9 mouse cellular contexts compared by ENCODE assay signal in the genomic region with DNA sequence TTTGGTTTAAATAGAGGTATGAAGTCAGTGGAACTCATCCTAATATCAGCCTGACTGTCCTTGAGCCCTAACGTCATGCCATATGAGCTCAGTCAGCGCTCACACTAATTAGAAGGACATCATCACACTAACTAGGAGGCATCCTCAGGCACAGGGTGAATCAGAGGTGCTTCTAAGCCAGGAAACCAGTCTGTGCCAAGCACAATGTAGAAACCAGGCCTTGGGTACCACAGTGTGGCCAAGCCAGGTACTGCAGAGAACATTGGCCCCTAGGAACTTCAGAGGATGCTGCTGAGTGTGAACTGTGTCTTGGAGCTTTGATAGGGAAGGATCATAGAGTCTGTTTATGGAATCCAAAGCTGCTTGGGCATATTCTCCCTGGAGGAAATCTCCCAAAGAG. TPM values are rescaled to one million over a fixed set of nuclear protein-coding genes. Genes with fewer than 3 reads are reported as not detected.
A peak's percentile ranks its signal among the peaks of the same experiment; 100 is the strongest.
DNase-seq lines count a peak whose midpoint lies in the region; ATAC-seq and TF ChIP-seq lines count a peak whose summit lies in the region.
"Had no signal": no experiment of that assay in that cellular context is flagged by ENCODE, and none has a peak within 500 bp of the region (broad histone marks: within the 10 kb centered on the region; RNA-seq: fewer than 3 reads in every experiment).

No protein-coding gene starts in this region.

- peak; percentile 88 for DNase-seq in CD4-positive, CD25-positive, alpha-beta regulatory T cell, adult 2 months (ENCODE audit: low read depth, low spot score)
- peak; percentile 91 for DNase-seq in brain, adult 2 months (ENCODE audit: low read depth, low spot score)
- peak; percentile 71 for DNase-seq in forebrain, embryonic 10.5 days (ENCODE audit: extremely low spot score, low spot score)
- peak; percentile 81 for DNase-seq in kidney, postnatal 0 days (ENCODE audit: low spot score)
- peak; percentile 55 for DNase-seq in liver, adult 2 months (ENCODE audit: extremely low read depth, low read depth, low spot score)
- DNase-seq in natural killer cell, adult 2 months (ENCODE audit: low spot score in 2 of 2), result peak; percentile 63 to 69

- H3K9ac ChIP-seq in heart, embryonic 14.5 days (ENCODE audit: low read length), result no peak overlapping the region
- H3K9ac ChIP-seq in kidney, postnatal 0 days (ENCODE audit: low read depth, low read length), result no peak overlapping the region
- H3K9ac ChIP-seq in liver, adult 2 months (ENCODE audit: low read depth, low read length), result no peak overlapping the region
- H3K9ac ChIP-seq in stomach, embryonic 14.5 days (replicated peaks; ENCODE audit: low read depth, low read length), result no peak overlapping the region
- H3K9ac ChIP-seq: embryonic facial prominence, embryonic 13.5 days had no signal

- no peaks in the 10 kb centered on the region for H3K79me2 ChIP-seq in liver, adult 2 months (ENCODE audit: control insufficient read depth, insufficient read depth, low read length)

- no peaks in the 10 kb centered on the region for H3K4me1 ChIP-seq in forebrain, embryonic 10.5 days
- no peaks in the 10 kb centered on the region for H3K4me1 ChIP-seq in heart, embryonic 14.5 days (ENCODE audit: control insufficient read depth in 2 of 2, insufficient read depth in 2 of 2, low read length in 2 of 2)
- no peaks in the 10 kb centered on the region for H3K4me1 ChIP-seq in kidney, postnatal 0 days (replicated peaks; ENCODE audit: insufficient read depth, low read length)
- H3K4me1 ChIP-seq in liver, adult 2 months (ENCODE audit: control insufficient read depth, insufficient read depth, low read length), result no peaks in the 10 kb centered on the region
- no peaks in the 10 kb centered on the region for H3K4me1 ChIP-seq in stomach, embryonic 14.5 days (ENCODE audit: control insufficient read depth, insufficient read depth, low read length)

- H3K27ac ChIP-seq in forebrain, embryonic 10.5 days, result no peak overlapping the region
- H3K27ac ChIP-seq in heart, embryonic 14.5 days (replicated peaks in 1 of 2; ENCODE audit: control insufficient read depth in 1 of 2, insufficient read depth in 1 of 2, low read depth in 2 of 2, low read length in 2 of 2), result no peak overlapping the region
- no peak overlapping the region for H3K27ac ChIP-seq in kidney, postnatal 0 days
- H3K27ac ChIP-seq in liver, adult 2 months (replicated peaks; ENCODE audit: insufficient read depth, low read depth, low read length), result no peak overlapping the region
- H3K27ac ChIP-seq in stomach, embryonic 14.5 days (ENCODE audit: low read length), result no peak overlapping the region
- H3K27ac ChIP-seq: embryonic facial prominence, embryonic 13.5 days had no signal

- ATAC-seq in heart, embryonic 14.5 days (ENCODE audit: insufficient number of reproducible peaks, insufficient read depth, low FRiP score, low read depth), result peak; percentile 35; the same call in 1 of the 2 replicates
- peak; percentile 82 for ATAC-seq in kidney, postnatal 0 days (replicated peaks; ENCODE audit: low FRiP score, low read depth)
- peak; percentile 72; the same call in 1 of the 2 replicates for ATAC-seq in stomach, embryonic 14.5 days (ENCODE audit: insufficient number of reproducible peaks, insufficient read depth, low FRiP score, low read depth)

- TF ChIP-seq POLR2A in liver, adult 2 months (IDR thresholded peaks at IDR 0.05; ENCODE audit: extremely low read depth, insufficient read depth, low read length), result no peak

- no peak overlapping the region for H3K4me3 ChIP-seq in forebrain, embryonic 10.5 days
- no peak overlapping the region for H3K4me3 ChIP-seq in heart, embryonic 14.5 days (ENCODE audit: control insufficient read depth in 1 of 2, insufficient read depth in 1 of 2, low read depth in 1 of 2, low read length in 2 of 2)
- no peak overlapping the region for H3K4me3 ChIP-seq in kidney, postnatal 0 days (replicated peaks; ENCODE audit: low read depth, low read length)
- H3K4me3 ChIP-seq in liver, adult 2 months (ENCODE audit: insufficient read depth, low read depth, low read length), result no peak overlapping the region
- no peak overlapping the region for H3K4me3 ChIP-seq in stomach, embryonic 14.5 days (ENCODE audit: low read depth, low read length)
- H3K4me3 ChIP-seq: embryonic facial prominence, embryonic 13.5 days had no signal

- WGBS in forebrain, embryonic 10.5 days, result 43% methylated on average over 2 of the region's 2 CpGs
- 38% methylated on average over 2 of the region's 2 CpGs for WGBS in heart, embryonic 14.5 days
- 29% methylated on average over 2 of the region's 2 CpGs for WGBS in kidney, postnatal 0 days
- 53% methylated on average over 2 of the region's 2 CpGs for WGBS in liver, adult 2 months
- WGBS in stomach, embryonic 14.5 days, result 43% methylated on average over 2 of the region's 2 CpGs

- H3K4me2 ChIP-seq in heart, embryonic 14.5 days (ENCODE audit: low read length), result no peak overlapping the region
- no peak overlapping the region for H3K4me2 ChIP-seq in kidney, postnatal 0 days (ENCODE audit: low read length)
- H3K4me2 ChIP-seq in stomach, embryonic 14.5 days (replicated peaks; ENCODE audit: low read depth, low read length), result no peak overlapping the region
- H3K4me2 ChIP-seq: embryonic facial prominence, embryonic 13.5 days had no signal

- H3K27me3 ChIP-seq in forebrain, embryonic 10.5 days (ENCODE audit: poor library complexity, severe bottlenecking), result no peaks in the 10 kb centered on the region
- H3K27me3 ChIP-seq in heart, embryonic 14.5 days (ENCODE audit: control insufficient read depth, insufficient read depth, low read length), result no peaks in the 10 kb centered on the region
- H3K27me3 ChIP-seq in kidney, postnatal 0 days (ENCODE audit: insufficient read depth, low read length), result no peaks in the 10 kb centered on the region
- no peaks in the 10 kb centered on the region for H3K27me3 ChIP-seq in liver, adult 2 months (ENCODE audit: control insufficient read depth, insufficient read depth, low read length)
- H3K27me3 ChIP-seq in stomach, embryonic 14.5 days (ENCODE audit: control insufficient read depth, insufficient read depth, low read length), result no peaks in the 10 kb centered on the region
- H3K27me3 ChIP-seq: embryonic facial prominence, embryonic 13.5 days had no signal

- no peaks in the 10 kb centered on the region for H3K9me3 ChIP-seq in forebrain, embryonic 10.5 days
- no peaks in the 10 kb centered on the region for H3K9me3 ChIP-seq in heart, embryonic 14.5 days (ENCODE audit: control insufficient read depth, low read length)
- no peaks in the 10 kb centered on the region for H3K9me3 ChIP-seq in kidney, postnatal 0 days (replicated peaks; ENCODE audit: low read length)
- H3K9me3 ChIP-seq in stomach, embryonic 14.5 days (ENCODE audit: control insufficient read depth, low read depth, low read length), result no peaks in the 10 kb centered on the region
- H3K9me3 ChIP-seq: embryonic facial prominence, embryonic 13.5 days had no signal

- no peaks in the 10 kb centered on the region for H3K36me3 ChIP-seq in forebrain, embryonic 10.5 days (replicated peaks)
- H3K36me3 ChIP-seq in heart, embryonic 14.5 days (ENCODE audit: control insufficient read depth, insufficient read depth, low read length), result peaks cover 80% of the 10 kb centered on the region
- 0 out of 2 replicates have a peak, but pooled peaks cover 8% of the 10 kb centered on the region for H3K36me3 ChIP-seq in kidney, postnatal 0 days (ENCODE audit: insufficient read depth, low read length)
- H3K36me3 ChIP-seq in liver, adult 2 months (ENCODE audit: control insufficient read depth, insufficient read depth, low read length), result peaks cover 44% of the 10 kb centered on the region
- H3K36me3 ChIP-seq in stomach, embryonic 14.5 days (ENCODE audit: control insufficient read depth, insufficient read depth, low read length), result peaks cover 3% of the 10 kb centered on the region; the same call in 1 of the 2 replicates
- H3K36me3 ChIP-seq: embryonic facial prominence, embryonic 13.5 days had no signal

- peak; percentile 90 for TF ChIP-seq CTCF in kidney, postnatal 0 days (IDR thresholded peaks at IDR 0.05; ENCODE audit: low read depth)
- peak; percentile 78 for TF ChIP-seq CTCF in liver, adult 2 months (IDR thresholded peaks at IDR 0.05; ENCODE audit: low read depth, low read length)

RNA-seq across cellular contexts. Expression of a gene that starts 32.3 kb away (rescaled TPM):
- polyA plus RNA-seq in forebrain, embryonic 10.5 days (2016; fragmentation: Nextera tagmentation; extraction: Ambion mirVana), result 1.2 and 1.6 TPM in 2 replicates
- polyA plus RNA-seq in heart, embryonic 14.5 days (2014; fragmentation: Nextera tagmentation; extraction: Ambion mirVana), result 2.0 and 2.6 TPM in 2 replicates
- polyA plus RNA-seq in kidney, postnatal 0 days (2015; fragmentation: Nextera tagmentation; extraction: Ambion mirVana), result 1.9 and 2.3 TPM in 2 replicates
- total RNA-seq in liver, adult 2 months (2014; rRNA removed), result 0.07 and 0.09 TPM in 2 replicates
- 0.01 TPM in 2 replicates for polyA plus RNA-seq in liver, adult 2 months (2012; rRNA removed)
- 9.2 and 11.8 TPM in 2 replicates for polyA plus RNA-seq in stomach, embryonic 14.5 days (2014; fragmentation: Nextera tagmentation; extraction: Ambion mirVana)
